Mouse (Mus musculus): ENCODE measurements around the gene Klf12. TPM values are rescaled to one million over a fixed set of nuclear protein-coding genes. Genes with fewer than 3 reads are reported as not detected.

The Klf12 gene
- polyA plus RNA-seq, 1 experiment: not detected

DNA sequence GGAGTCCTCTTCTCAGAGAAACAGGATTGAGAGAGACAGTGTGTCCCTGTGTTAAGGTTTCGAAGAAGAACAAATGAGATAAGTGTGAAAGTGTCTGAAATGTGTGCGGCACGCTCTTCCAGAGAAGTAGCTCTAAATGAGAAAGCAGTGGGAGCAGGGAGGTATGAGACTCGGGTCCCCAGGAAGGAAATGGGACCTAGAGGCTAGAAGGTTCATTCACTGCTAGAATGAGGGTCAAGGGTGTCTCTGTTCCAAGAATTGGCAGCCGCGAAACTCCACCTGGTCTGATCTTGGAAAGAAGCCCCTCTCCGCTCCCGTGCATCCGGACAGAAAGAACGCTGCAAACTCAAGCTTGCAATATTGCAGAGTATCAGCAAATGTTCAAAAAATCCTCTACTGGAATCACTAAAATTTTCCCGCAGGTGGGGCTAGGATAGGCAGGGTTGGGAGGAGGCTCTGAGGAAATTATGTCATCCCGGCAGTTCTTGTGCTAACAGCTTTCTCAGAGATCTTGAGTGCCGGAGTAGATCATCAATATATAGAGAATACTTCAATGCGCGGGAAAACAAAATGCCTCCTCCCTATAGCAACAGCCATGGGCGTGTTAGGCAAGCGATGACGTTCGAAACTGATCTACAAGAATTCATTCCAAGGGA, 2.2 kb upstream of the Klf12 start:
- TF ChIP-seq POLR2A (IDR thresholded peaks at IDR 0.05; ENCODE audit: insufficient read depth, low read depth, low read length) (no peak), CTCF (IDR thresholded peaks at IDR 0.05; ENCODE audit: insufficient read depth, low read depth, low read length) (no peak)

DNA sequence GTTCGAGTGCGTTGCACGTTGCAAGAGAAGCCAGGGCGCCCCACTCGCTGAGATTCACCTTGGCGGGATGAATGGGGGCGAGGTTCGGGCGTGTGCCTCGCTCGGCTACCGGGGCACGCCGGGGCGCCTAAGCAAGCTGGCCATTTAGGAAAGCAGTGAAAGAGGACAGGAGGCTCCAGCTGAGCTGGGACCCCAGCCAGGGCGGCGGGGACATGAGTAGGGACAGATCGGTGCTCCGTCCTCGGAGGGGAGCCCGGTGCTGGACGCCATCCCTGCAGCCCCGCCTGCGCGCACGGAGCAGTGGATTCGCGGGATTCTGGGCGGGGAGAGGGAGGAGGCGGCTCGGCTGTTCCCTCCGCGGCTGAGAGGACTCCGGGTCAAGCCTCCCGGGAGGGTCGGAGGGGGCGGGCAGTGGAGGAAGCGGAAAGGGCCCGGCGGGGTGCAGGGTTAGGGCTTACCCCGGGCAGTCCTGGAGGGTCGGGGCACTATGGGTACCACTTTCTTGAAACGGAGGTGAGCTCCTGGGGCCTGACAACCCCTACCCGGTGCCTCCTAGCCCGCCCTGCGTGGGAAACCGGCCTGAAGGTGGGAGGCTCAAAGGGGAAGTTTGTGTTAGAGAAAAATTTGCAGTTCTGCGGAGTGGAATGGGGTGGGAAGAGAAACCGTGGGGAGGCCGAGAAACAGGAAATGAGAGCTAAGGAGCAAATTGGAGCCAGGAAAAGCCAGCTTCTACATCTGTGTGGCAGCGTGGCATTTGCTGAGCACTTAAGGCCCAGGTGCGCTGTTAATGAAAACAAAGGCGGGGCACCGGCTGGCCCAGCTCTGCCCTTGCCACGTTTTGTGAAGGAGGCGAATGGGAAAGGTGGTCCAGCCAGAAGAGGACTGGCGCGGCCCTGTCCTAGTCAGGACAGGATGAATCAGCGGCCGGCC, 1.4 kb upstream of the Klf12 start:
- peak overlapping the region; percentile 64 for H3K4me3 ChIP-seq (ENCODE audit: insufficient read depth, low read depth, low read length)
- TF ChIP-seq POLR2A (IDR thresholded peaks at IDR 0.05; ENCODE audit: insufficient read depth, low read depth, low read length): no peak
- TF ChIP-seq CTCF (IDR thresholded peaks at IDR 0.05; ENCODE audit: insufficient read depth, low read depth, low read length): no peak
- H3K27ac ChIP-seq (ENCODE audit: insufficient read depth, low read depth, low read length): peak overlapping the region; percentile 53
- H3K4me1 ChIP-seq (ENCODE audit: control insufficient read depth, insufficient read depth, low read length): peaks cover 10% of the 10 kb centered on the region
- 1% methylated on average over 60 of the region's 60 CpGs for WGBS

More for the DNA sequence above, 2.2 kb upstream of the Klf12 start:
- Histone ChIP-seq H3K27ac (ENCODE audit: insufficient read depth, low read depth, low read length) (peak overlapping the region; percentile 53), H3K4me1 (ENCODE audit: control insufficient read depth, insufficient read depth, low read length) (peaks cover 10% of the 10 kb centered on the region), H3K4me3 (ENCODE audit: insufficient read depth, low read depth, low read length) (peak overlapping the region; percentile 64)
- WGBS: 14% methylated on average over 19 of the region's 19 CpGs

DNA sequence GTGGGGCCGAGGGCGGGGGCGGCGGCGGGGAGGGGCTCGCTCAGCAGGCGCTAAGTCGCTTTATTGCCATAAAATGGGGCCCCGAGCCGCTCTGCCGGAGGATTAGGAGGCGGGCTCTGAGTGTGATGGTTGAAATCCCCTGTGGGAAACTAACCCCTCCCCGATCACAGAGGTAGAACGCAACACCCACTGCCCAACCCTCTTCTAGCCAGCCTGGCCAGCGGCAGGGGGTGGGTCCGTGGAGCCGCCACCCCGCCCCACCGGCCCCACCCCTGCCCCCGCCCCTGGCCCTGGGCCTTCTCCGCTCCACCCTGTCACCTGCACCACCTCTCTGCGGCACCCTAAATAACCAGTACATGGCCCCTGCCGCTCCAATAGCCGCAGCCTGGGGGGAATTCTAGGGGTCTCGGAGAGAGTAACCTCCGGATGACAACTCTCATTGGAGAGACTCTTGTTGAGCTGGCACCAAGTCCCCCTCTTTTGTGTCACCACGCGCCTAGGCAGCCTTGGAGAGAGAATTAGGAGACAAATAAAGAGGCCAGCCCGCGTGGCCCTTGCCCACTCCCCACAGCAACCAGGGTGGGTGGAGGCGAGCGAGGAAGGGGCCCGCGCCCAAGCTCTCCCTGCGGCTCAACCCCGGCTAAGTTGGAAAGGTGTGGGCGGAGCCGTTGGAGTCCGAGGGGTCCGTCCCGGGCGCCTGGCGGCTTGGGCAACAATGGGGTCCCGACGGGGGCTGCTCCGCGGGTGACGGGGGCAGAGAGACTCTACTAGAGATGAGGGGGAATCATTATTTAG, 579 bp upstream of the Klf12 start:
- under 1% methylated on average over 48 of the region's 48 CpGs for WGBS
- Histone ChIP-seq H3K27ac (ENCODE audit: insufficient read depth, low read depth, low read length) (peak overlapping the region; percentile 29), H3K4me3 (ENCODE audit: insufficient read depth, low read depth, low read length) (peak overlapping the region; percentile 64), H3K4me1 (ENCODE audit: control insufficient read depth, insufficient read depth, low read length) (peaks cover 10% of the 10 kb centered on the region)
- TF ChIP-seq CTCF (IDR thresholded peaks at IDR 0.05; ENCODE audit: insufficient read depth, low read depth, low read length) (no peak), POLR2A (IDR thresholded peaks at IDR 0.05; ENCODE audit: insufficient read depth, low read depth, low read length) (0 out of 2 replicates have a peak, but pooled peaks have one; percentile 23)

DNA sequence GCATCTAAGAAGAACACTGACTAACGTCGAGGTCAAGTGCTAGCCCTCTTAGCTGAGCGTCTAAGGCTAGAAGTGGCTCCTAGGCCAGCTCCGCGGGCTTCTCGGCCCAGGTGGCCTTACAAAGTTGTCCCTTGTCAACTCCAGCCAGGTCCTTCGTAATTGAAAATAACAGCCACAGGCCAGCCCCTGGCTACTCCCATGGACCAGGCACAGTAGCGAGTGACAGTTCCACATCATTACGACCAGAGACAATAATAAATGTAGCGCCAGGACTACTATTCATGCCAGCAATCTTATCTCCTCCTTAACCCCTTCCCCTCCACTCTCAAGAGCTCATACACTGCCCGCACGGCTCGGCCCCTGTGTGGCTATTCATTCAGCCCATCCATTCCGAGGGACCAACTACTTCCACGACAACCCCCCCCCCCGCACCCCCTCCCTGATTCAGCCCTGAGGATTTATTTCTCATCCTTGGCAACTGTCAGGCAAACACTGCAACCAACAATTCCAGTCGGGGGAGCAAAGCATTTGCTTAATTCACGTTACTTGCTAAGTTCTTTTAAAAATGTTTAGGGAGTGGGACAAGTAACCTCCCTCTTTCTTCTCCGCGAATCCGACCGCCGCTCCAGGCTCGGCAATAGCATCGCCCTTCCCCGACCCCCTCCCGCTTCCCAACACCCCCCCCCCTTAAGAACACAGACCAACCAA, 914 bp downstream of the Klf12 start:
- Histone ChIP-seq H3K27ac (ENCODE audit: insufficient read depth, low read depth, low read length) (peak overlapping the region; percentile 82), H3K4me1 (ENCODE audit: control insufficient read depth, insufficient read depth, low read length) (peaks cover 10% of the 10 kb centered on the region), H3K4me3 (ENCODE audit: insufficient read depth, low read depth, low read length) (peak overlapping the region; percentile 55)
- TF ChIP-seq CTCF (IDR thresholded peaks at IDR 0.05; ENCODE audit: insufficient read depth, low read depth, low read length) (no peak), POLR2A (IDR thresholded peaks at IDR 0.05; ENCODE audit: insufficient read depth, low read depth, low read length) (no peak)
- under 1% methylated on average over 27 of the region's 27 CpGs for WGBS

DNA sequence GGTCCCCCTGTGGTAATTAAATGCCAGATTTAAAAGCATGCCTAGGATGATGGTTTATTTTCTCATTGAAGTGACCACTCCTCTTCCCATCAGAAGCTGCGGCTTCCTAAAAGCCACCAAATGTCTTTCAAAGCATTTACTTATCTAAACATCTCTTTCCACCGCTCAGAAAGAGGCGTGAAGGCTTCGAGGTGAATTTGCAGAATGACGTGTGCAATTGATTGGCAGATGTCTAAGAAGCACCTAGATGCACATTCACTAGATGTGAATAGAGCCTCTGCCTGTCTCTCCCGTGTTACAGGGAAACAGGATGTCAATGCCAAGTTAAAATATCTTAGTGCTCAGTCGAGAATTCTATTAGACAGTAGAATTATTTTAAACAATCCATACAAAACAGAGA, 1.8 kb downstream of the Klf12 start:
- H3K4me3 ChIP-seq (ENCODE audit: insufficient read depth, low read depth, low read length): no peak overlapping the region
- no peak for TF ChIP-seq CTCF (IDR thresholded peaks at IDR 0.05; ENCODE audit: insufficient read depth, low read depth, low read length)
- TF ChIP-seq POLR2A (IDR thresholded peaks at IDR 0.05; ENCODE audit: insufficient read depth, low read depth, low read length): no peak
- 0 out of 2 replicates have a peak overlapping the region, but pooled peaks have one; percentile 33 for H3K27ac ChIP-seq (ENCODE audit: insufficient read depth, low read depth, low read length)
- H3K4me1 ChIP-seq (ENCODE audit: control insufficient read depth, insufficient read depth, low read length): peaks cover 10% of the 10 kb centered on the region
- WGBS: 8% methylated on average over 7 of the region's 7 CpGs

DNA sequence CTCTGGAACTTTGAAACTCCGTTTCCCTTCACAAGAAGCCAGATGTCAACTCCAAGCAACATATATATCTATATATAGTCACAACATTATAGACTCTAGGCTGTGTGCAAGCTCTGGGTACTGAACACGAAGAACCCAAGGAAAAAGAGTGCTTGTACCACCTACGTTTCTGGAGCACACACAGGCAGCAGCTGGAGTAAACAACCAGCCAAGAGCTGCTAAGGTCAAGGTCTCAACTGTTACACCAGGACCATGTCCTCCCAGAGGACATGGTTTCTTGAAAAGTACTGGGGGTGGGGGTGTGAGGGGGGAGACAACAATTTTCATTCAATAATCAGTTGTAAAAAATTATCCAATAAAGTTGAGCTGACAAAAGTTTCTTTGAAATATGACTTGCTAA, 2.7 kb downstream of the Klf12 start:
- no peak overlapping the region for H3K4me3 ChIP-seq (ENCODE audit: insufficient read depth, low read depth, low read length)

DNA sequence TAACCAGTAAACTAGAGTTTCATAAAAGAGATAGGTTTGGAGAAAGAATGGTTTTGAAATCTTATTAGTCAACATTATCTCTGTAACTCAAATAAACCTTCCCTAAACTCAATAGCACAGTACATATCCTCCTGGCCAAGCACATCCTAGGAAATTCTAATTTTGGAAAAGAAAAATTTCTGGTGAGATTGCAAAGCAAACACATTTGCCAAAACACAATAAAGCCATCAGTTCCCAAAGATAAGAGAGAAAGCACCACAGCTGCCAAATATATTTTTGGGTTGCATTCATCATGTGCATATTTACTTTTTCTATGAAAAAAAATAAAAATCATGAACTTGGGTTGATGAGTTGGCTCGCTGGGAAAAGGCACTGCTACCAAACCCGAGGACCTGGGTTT, 10.3 kb downstream of the Klf12 start:
- H3K27ac ChIP-seq (ENCODE audit: insufficient read depth, low read depth, low read length): no peak overlapping the region
- no peaks in the 10 kb centered on the region for H3K4me1 ChIP-seq (ENCODE audit: control insufficient read depth, insufficient read depth, low read length)
- 90% methylated on average over 2 of the region's 2 CpGs for WGBS
- TF ChIP-seq POLR2A (IDR thresholded peaks at IDR 0.05; ENCODE audit: insufficient read depth, low read depth, low read length) (no peak), CTCF (IDR thresholded peaks at IDR 0.05; ENCODE audit: insufficient read depth, low read depth, low read length) (no peak)
- no peak overlapping the region for H3K4me3 ChIP-seq (ENCODE audit: insufficient read depth, low read depth, low read length)

More for the DNA sequence above, 2.7 kb downstream of the Klf12 start:
- H3K4me1 ChIP-seq (ENCODE audit: control insufficient read depth, insufficient read depth, low read length): peaks cover 9% of the 10 kb centered on the region
- no peak overlapping the region for H3K27ac ChIP-seq (ENCODE audit: insufficient read depth, low read depth, low read length)
- 15% methylated on average over 3 of the region's 3 CpGs for WGBS
- TF ChIP-seq CTCF (IDR thresholded peaks at IDR 0.05; ENCODE audit: insufficient read depth, low read depth, low read length) (no peak), POLR2A (IDR thresholded peaks at IDR 0.05; ENCODE audit: insufficient read depth, low read depth, low read length) (no peak)

DNA sequence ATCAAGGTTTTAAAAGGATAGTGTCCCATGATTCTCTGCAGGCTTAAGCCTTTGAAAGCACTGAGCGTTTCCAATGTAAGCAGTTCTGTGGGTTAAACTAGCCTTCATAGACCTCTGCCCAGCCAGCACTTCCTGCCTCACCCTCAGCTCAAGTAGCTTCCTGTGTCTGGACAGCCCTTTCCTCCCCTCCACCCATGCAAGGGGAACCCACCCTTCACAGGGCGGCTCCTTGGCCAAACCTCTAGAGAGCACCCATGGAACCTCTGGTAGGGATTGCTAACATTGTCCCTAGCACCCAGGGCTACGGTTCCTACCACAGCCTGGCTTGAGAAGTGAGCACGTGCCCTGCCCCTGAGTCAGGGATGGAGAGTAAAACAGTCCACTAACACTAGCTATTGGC, 23.9 kb downstream of the Klf12 start:
- Histone ChIP-seq H3K4me1 (ENCODE audit: control insufficient read depth, insufficient read depth, low read length) (peaks cover 3% of the 10 kb centered on the region), H3K4me3 (ENCODE audit: insufficient read depth, low read depth, low read length) (no peak overlapping the region), H3K27ac (ENCODE audit: insufficient read depth, low read depth, low read length) (no peak overlapping the region)
- TF ChIP-seq POLR2A (IDR thresholded peaks at IDR 0.05; ENCODE audit: insufficient read depth, low read depth, low read length) (no peak), CTCF (IDR thresholded peaks at IDR 0.05; ENCODE audit: insufficient read depth, low read depth, low read length) (no peak)
- 74% methylated on average over 4 of the region's 4 CpGs for WGBS
